Mouse (Mus musculus) liver, embryonic 12.5 days (tissue): ENCODE results near the gene Lin37. TPM values are rescaled to one million over a fixed set of nuclear protein-coding genes. Genes with fewer than 3 reads are reported as not detected.

Experiments
- ATAC-seq: fragments of 200-750 bp; cut with Nextera tagmentation; 2 replicates; pipeline ENCODE4 v1.8.0; 2017; ENCODE audit warnings: moderate number of reproducible peaks, mild to moderate bottlenecking, moderate library complexity
- H3K27ac ChIP-seq: fragments of 300-500 bp; sonication (generic); 2 replicates; pipeline ENCODE4 v1.5.1; 2016; ENCODE audit warnings: mild to moderate bottlenecking
- H3K27me3 ChIP-seq: fragments of 300-500 bp; sonication (generic); replicated peaks from 2 replicates; pipeline ENCODE4 v1.6.1; 2016; ENCODE audit warnings: mild to moderate bottlenecking, moderate library complexity
- H3K36me3 ChIP-seq: fragments of 300-500 bp; sonication (generic); 2 replicates; pipeline ENCODE4 v1.6.1; 2016; ENCODE audit warnings: mild to moderate bottlenecking, moderate library complexity
- H3K4me1 ChIP-seq: fragments of 300-500 bp; sonication (generic); 2 replicates; pipeline ENCODE4 v1.6.1; 2016
- H3K4me2 ChIP-seq: fragments of 300-500 bp; sonication (generic); 2 replicates; pipeline ENCODE4 v1.6.1; 2016; ENCODE audit warnings: mild to moderate bottlenecking, moderate library complexity
- H3K4me3 ChIP-seq: fragments of 300-500 bp; sonication (generic); 2 replicates; pipeline ENCODE4 v1.5.1; 2016; ENCODE audit warnings: mild to moderate bottlenecking, moderate library complexity
- H3K9ac ChIP-seq: fragments of 300-500 bp; sonication (generic); 2 replicates; pipeline ENCODE4 v1.6.1; 2016; ENCODE audit warnings: mild to moderate bottlenecking, moderate library complexity
- H3K9me3 ChIP-seq: fragments of 300-500 bp; sonication (generic); replicated peaks from 2 replicates; pipeline ENCODE4 v1.6.1; 2016; ENCODE audit warnings: mild to moderate bottlenecking, moderate library complexity
- WGBS: fragments of 180-500 bp; shearing (Covaris S2); methylation state at CpG from one replicate; pipeline ENCODE4 v1.1.7; 2016; ENCODE audit not compliant: insufficient replicate concordance; 5-methylcytosine and 5-hydroxymethylcytosine counted together
- polyA plus RNA-seq: library from polyadenylated mRNA; unstranded; fragments of >200 nt; fragmentation: Nextera tagmentation; extraction: Ambion mirVana; gene quantifications from 2 replicates; pipeline ENCODE4 v1.2.1, GENCODE M21; 2016

Lin37 gene
- polyA plus RNA-seq, 1 experiment from 2014 or later = 30.3 TPM

GRCm38 (mm10) chr7:30558656-30559442 lies 789 bp downstream of the Lin37 start:
- Histone ChIP-seq H3K4me1 (peaks cover 49% of the 10 kb centered on the region), H3K27me3 (no peaks in the 10 kb centered on the region), H3K27ac (peak overlapping the region; percentile 88), H3K4me3 (peak overlapping the region; percentile 79), H3K4me2 (peak overlapping the region; percentile 80), H3K9ac (peak overlapping the region; percentile 76), H3K36me3 (peaks cover 43% of the 10 kb centered on the region), H3K9me3 (no peaks in the 10 kb centered on the region)
- peak; percentile 40 for ATAC-seq
- 8% methylated on average over 12 of the region's 12 CpGs for WGBS

DNA sequence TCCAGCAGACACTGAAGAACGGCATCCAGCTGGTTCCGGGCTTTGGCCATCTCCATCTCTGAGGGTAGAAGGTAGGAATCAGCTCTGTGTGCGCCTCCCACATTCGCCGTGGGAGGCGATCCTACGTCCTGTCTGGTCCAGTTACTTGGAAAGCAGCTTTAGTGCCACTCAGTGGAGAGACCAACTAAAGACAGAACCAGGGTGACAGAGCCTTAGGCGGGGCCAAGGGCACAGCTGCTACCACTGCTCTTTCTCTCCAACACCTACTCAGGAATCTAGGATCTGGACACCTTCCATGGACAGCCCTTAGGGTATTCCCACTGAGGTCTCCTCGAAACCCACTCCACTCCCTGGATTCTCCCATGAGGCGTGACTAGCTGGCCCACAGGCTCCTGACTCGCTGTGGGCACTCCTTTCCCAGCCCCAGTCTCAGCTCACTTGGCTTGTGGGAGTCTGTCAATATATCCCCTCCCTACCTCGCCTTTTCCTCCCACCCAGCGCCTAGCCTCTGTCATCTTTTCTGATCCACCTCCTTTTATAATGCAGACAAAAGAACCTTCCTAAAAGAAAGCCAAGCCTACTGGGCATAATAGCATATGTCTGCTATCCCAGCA lies 1.6 kb downstream of the Lin37 start:
- Histone ChIP-seq H3K4me3 (peak overlapping the region; percentile 79), H3K27me3 (no peaks in the 10 kb centered on the region), H3K4me2 (peak overlapping the region; percentile 80), H3K36me3 (peaks cover 43% of the 10 kb centered on the region), H3K9me3 (no peaks in the 10 kb centered on the region), H3K27ac (peak overlapping the region; percentile 88), H3K4me1 (peaks cover 53% of the 10 kb centered on the region), H3K9ac (peak overlapping the region; percentile 76)
- 89% methylated on average over 13 of the region's 13 CpGs for WGBS
- no peak for ATAC-seq

GRCm38 (mm10) chr7:30556894-30557536 lies 2.6 kb downstream of the Lin37 start:
- no peak overlapping the region for H3K27ac ChIP-seq
- no peaks in the 10 kb centered on the region for H3K27me3 ChIP-seq
- WGBS = 88% methylated on average over 18 of the region's 18 CpGs
- peaks cover 43% of the 10 kb centered on the region for H3K36me3 ChIP-seq
- no peak overlapping the region for H3K4me3 ChIP-seq
- H3K9ac ChIP-seq = no peak overlapping the region
- peaks cover 54% of the 10 kb centered on the region for H3K4me1 ChIP-seq
- no peaks in the 10 kb centered on the region for H3K9me3 ChIP-seq
- no peak overlapping the region for H3K4me2 ChIP-seq
- ATAC-seq = no peak

- peaks cover 49% of the 10 kb centered on the region for H3K4me1 ChIP-seq
- H3K4me3 ChIP-seq = peak overlapping the region; percentile 72
- H3K9ac ChIP-seq = peak overlapping the region; percentile 91
- peaks cover 44% of the 10 kb centered on the region for H3K36me3 ChIP-seq
- no peaks in the 10 kb centered on the region for H3K9me3 ChIP-seq
- H3K27ac ChIP-seq = 0 out of 2 replicates have a peak overlapping the region, but pooled peaks have one; percentile 94
- ATAC-seq = no peak
- peak overlapping the region; percentile 99 for H3K4me2 ChIP-seq
- WGBS = 86% methylated on average over 22 of the region's 22 CpGs
- H3K27me3 ChIP-seq = no peaks in the 10 kb centered on the region
Measured at GRCm38 (mm10) chr7:30553810-30554584, 5.6 kb downstream of the Lin37 start.

GRCm38 (mm10) chr7:30553021-30553589 lies 6.5 kb downstream of the Lin37 start:
- peak overlapping the region; percentile 94 for H3K27ac ChIP-seq
- no peak for ATAC-seq
- WGBS = 7% methylated on average over 23 of the region's 23 CpGs
- H3K9me3 ChIP-seq = no peaks in the 10 kb centered on the region
- H3K9ac ChIP-seq = peak overlapping the region; percentile 91
- no peaks in the 10 kb centered on the region for H3K27me3 ChIP-seq
- H3K4me2 ChIP-seq = peak overlapping the region; percentile 99
- H3K36me3 ChIP-seq = peaks cover 50% of the 10 kb centered on the region
- peak overlapping the region; percentile 72 for H3K4me3 ChIP-seq
- peaks cover 40% of the 10 kb centered on the region for H3K4me1 ChIP-seq

GRCm38 (mm10) chr7:30552102-30553020 lies 7.3 kb downstream of the Lin37 start, which contains the start of the genes Hspb6 and Proser3:
Gene Hspb6 (plus strand): TSS chr7:30552178.
Gene Proser3 (minus strand): TSS chr7:30552299.
- no peaks in the 10 kb centered on the region for H3K27me3 ChIP-seq
- H3K4me1 ChIP-seq = peaks cover 33% of the 10 kb centered on the region
- WGBS = under 1% methylated on average over 44 of the region's 44 CpGs
- peak within 1 kb of the TSS; percentile 99 for H3K4me2 ChIP-seq
- ATAC-seq = peak; percentile 93
- peak within 1 kb of the TSS; percentile 94 for H3K27ac ChIP-seq
- H3K9me3 ChIP-seq = no peaks in the 10 kb centered on the region
- peak within 1 kb of the TSS; percentile 91 for H3K9ac ChIP-seq
- peak within 1 kb of the TSS; percentile 72 for H3K4me3 ChIP-seq
- peaks cover 44% of the 10 kb centered on the region for H3K36me3 ChIP-seq

DNA sequence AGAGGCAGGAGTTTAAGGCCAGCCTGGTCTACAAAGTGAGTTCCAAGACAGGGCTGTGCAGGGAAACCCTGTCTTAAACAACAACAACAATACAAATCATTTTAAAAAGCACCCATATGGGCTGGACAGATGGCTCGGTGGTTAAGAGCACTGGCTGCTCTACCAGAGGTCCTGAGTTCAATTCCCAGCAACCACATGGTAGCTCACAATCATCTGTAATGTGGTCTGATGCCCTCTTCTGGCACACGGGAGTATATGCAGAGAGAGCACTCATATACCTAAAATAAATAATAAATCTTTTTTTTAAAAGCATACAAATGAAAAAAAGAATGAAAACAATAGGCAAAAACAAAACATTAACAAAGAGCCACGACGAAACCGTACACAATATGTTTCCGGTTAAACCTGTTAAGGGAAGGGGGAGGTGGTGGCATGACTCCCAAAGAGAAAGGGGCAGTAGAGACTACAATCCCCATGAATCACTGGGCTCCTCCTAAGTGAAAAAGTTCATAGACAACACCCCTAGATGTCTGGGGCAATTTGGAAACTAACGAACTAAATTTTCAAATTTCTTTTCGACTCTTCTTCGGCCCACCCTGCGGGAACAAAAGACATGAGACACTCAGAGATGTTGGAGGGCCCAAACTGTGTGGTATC lies 8.1 kb downstream of the Lin37 start:
- peak overlapping the region; percentile 72 for H3K4me3 ChIP-seq
- peak; percentile 49 for ATAC-seq
- no peaks in the 10 kb centered on the region for H3K9me3 ChIP-seq
- WGBS = under 1% methylated on average over 10 of the region's 10 CpGs
- H3K27ac ChIP-seq = peak overlapping the region; percentile 92
- H3K27me3 ChIP-seq = no peaks in the 10 kb centered on the region
- H3K4me2 ChIP-seq = peak overlapping the region; percentile 99
- H3K4me1 ChIP-seq = peaks cover 30% of the 10 kb centered on the region
- H3K9ac ChIP-seq = peak overlapping the region; percentile 76
- H3K36me3 ChIP-seq = peaks cover 42% of the 10 kb centered on the region

- no peaks in the 10 kb centered on the region for H3K9me3 ChIP-seq
- 0 out of 2 replicates have a peak overlapping the region, but pooled peaks have one; percentile 99 for H3K4me2 ChIP-seq
- peaks cover 42% of the 10 kb centered on the region for H3K36me3 ChIP-seq
- 95% methylated on average over 1 of the region's 1 CpGs for WGBS
- no peak for ATAC-seq
- H3K9ac ChIP-seq = no peak overlapping the region
- no peaks in the 10 kb centered on the region for H3K27me3 ChIP-seq
- H3K4me1 ChIP-seq = peaks cover 30% of the 10 kb centered on the region
- H3K27ac ChIP-seq = no peak overlapping the region
- no peak overlapping the region for H3K4me3 ChIP-seq
Measured at GRCm38 (mm10) chr7:30550603-30551002, 9.0 kb downstream of the Lin37 start.

- Histone ChIP-seq H3K4me2 (no peak overlapping the region), H3K4me3 (no peak overlapping the region), H3K4me1 (peaks cover 31% of the 10 kb centered on the region), H3K27me3 (no peaks in the 10 kb centered on the region), H3K9ac (no peak overlapping the region), H3K36me3 (peaks cover 39% of the 10 kb centered on the region), H3K9me3 (no peaks in the 10 kb centered on the region), H3K27ac (no peak overlapping the region)
- ATAC-seq = no peak
- WGBS = 78% methylated on average over 2 of the region's 2 CpGs
Measured at GRCm38 (mm10) chr7:30549880-30550279, 9.8 kb downstream of the Lin37 start.

- H3K27me3 ChIP-seq = no peaks in the 10 kb centered on the region
- ATAC-seq = no peak; the same call in 1 of the 2 replicates
- WGBS = 46% methylated on average over 2 of the region's 2 CpGs
- no peak overlapping the region for H3K9ac ChIP-seq
- H3K9me3 ChIP-seq = no peaks in the 10 kb centered on the region
- H3K4me3 ChIP-seq = no peak overlapping the region
- H3K27ac ChIP-seq = 0 out of 2 replicates have a peak overlapping the region, but pooled peaks have one; percentile 7
- peaks cover 63% of the 10 kb centered on the region for H3K36me3 ChIP-seq
- peaks cover 11% of the 10 kb centered on the region for H3K4me1 ChIP-seq
- no peak overlapping the region for H3K4me2 ChIP-seq
Measured at GRCm38 (mm10) chr7:30544327-30544726, 15.3 kb downstream of the Lin37 start.
